Mouse (Mus musculus) frontal cortex, postnatal 25 days (tissue): ENCODE results near the gene Ubr7.

Experiments used
- DNase-seq, 2 experiments: peaks; one replicate each; pipeline ENCODE4 v3.0.0; 2022; ENCODE audit warnings: low spot score in 2 of 2

Gene Ubr7

DNA sequence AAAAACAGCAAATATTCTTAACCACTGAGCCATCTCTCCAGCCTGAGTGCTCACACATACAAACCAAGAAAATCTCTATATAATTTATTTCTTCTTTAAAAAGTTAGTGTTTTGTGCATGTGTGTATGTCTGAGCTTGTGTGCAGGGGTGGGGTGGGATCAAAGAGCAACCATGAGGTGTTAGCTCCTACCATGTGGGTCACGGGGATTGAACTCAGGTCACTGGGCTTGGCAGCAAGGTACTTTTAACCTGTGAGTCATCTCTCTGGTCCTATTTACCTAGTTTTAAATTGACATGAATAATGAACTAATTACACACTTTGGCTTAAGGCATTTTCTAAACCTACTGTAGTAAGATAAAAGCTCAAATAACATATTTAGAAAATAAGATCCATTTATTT, 68.6 kb downstream of the Ubr7 start:
- DNase-seq: no peak

DNA sequence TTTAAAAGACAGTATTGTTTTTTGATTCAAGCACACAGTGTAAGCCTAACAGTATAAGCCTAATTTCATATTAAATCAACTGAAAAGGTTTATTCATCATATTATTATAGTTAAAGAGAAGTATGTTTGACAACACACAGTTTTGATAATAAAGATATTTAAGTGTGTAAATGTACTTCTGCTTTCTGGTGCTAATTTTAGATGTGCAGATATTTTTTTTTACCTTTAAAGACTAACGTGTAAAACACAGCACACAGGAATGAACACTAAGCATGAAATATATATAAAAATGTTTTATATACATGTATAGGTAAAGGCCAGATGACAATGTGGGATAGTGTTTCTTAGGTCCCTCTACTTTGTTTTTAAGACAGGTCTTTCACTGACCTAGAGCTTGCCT, 69.4 kb downstream of the Ubr7 start:
- DNase-seq: no peak
